Mouse (Mus musculus) ES-Bruce4 (cell line): ENCODE data around the gene Klhl35.

Source experiments
- CTCF ChIP-seq: IDR thresholded peaks from one replicate; pipeline ENCODE4 v1.8.1; 2011; ENCODE audit warnings: low read depth, low read length
- EP300 ChIP-seq: IDR thresholded peaks from 2 replicates; pipeline ENCODE4 v1.6.1; 2011; ENCODE audit warnings: low read depth, low read length; ENCODE audit not compliant: insufficient read depth

- peak; percentile 53 for TF ChIP-seq CTCF
- no peak for TF ChIP-seq EP300
These were observed 26.9 kb upstream of the Klhl35 start for GRCm38 (mm10) chr7:99438881-99439280.
